Mouse (Mus musculus): Measurements from ENCODE around the gene Bax. TPM values are rescaled to one million over a fixed set of nuclear protein-coding genes. Genes with fewer than 3 reads are reported as not detected.

The Bax gene
- polyA plus RNA-seq (2012; rRNA removed), result 52.2 and 58.7 TPM in 2 replicates

GRCm38 (mm10) chr7:45466283-45467089 is at the start of gene Bax:
TSS of gene Bax (minus strand) at chr7:45466898.

GRCm38 (mm10) chr7:45509912-45510787 is 43.5 kb upstream of the Bax start, which contains the start of gene Nucb1:
TSS of gene Nucb1 (minus strand) at chr7:45510406.

GRCm38 (mm10) chr7:45488293-45489204 is 21.9 kb upstream of the Bax start, which contains the start of gene Dhdh:
TSS of gene Dhdh (minus strand) at chr7:45488805.

GRCm38 (mm10) chr7:45486761-45487415 is 20.2 kb upstream of the Bax start, which contains the start of gene Gm45808:
TSS of gene Gm45808 (minus strand) at chr7:45486811.

DNA sequence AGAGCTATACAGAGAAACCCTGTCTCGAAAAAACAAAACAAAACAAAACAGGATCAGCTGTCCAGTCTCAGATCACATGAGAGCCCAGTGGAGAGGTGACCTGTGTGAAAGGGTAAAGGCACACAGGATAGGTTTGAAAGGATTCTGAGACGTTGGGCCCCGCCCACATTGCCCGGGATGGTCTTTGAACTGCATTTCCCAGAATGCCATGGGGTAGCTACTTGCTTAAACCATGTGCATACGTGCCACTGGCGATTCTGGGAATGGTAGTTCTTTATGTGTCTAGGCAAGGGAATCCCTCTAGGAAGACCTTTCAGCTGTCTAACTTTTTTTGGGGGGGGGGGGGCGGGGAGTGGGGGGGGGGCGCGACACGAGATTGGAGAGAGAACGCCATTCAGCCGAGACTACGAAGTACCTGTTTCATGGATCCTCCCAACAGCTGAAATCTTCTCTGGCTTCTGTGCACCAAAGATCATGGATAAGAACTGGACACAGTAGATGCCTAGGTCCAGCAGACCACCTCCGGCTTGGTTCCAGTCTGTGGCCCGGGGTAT is 14.8 kb upstream of the Bax start, which contains the start of gene Tulp2:
Tulp2 (plus strand) TSS at position 504 of the 554 bp plus-strand sequence.

GRCm38 (mm10) chr7:45459564-45460140 is 7.0 kb downstream of the Bax start, which contains the start of gene Ftl1:
TSS of gene Ftl1 (minus strand) at chr7:45459884.

GRCm38 (mm10) chr7:45437521-45438276 is 29.0 kb downstream of the Bax start, which contains the start of gene Ruvbl2:
TSS of gene Ruvbl2 (minus strand) at chr7:45438096.

GRCm38 (mm10) chr7:45434203-45435015 is 32.3 kb downstream of the Bax start, which contains the start of gene Gys1:
TSS of gene Gys1 (plus strand) at chr7:45434844.

DNA sequence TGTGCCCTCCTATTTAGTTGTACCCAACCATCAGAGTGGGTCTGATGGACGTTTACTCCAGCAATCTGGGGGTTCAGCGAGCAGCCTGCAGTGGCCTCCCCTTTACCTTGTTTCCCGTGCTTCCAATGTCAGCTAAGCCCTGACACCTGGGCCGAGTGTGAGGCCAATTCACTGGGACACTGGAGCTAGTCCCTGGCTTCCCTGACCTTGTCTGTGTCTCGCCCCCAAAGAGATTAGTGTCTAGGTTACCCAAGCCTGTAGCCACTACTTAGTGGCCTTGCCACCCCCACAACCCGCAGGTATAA is 46.1 kb downstream of the Bax start, which contains the start of gene Lhb:
Lhb (plus strand) TSS at position 206 of the 305 bp plus-strand sequence.

DNA sequence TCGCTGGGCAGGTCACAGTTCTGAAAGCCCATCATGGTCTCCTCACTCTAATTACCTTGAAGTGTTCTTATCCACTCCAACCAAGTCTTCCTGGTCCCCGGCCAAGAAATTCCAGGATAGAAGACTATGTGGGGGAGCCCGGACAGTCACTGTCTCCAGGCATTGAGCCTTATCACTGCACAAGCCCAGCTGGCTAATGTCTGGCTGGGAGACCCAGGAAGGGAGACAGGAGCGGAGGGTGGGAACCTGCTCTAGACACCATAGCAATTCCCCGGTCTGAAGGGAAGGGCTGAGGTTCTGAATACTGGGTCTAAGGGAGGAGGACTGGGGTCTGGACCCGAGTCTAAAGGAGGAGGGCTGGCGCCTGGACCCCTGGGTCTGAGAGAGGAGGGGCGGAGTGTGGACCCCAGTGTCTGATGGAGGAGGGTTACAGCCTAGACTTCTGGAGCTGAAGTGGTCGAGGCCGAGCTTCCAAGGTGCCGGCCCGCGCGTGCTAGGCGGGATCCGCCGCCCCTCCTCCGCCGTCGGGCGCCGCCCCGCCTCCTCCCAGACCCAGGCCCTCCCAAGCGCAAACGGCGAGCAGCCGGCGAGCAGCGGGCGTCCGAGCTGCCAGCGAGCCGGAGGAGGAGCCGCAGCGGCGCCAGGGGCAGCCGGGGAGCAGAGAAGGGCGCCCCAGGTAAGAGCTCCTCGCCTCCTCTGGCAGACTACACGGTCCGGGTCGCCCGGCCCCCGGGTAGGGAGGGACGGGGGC is 53.4 kb downstream of the Bax start, which contains the start of gene Ntf5:
Ntf5 (plus strand) TSS at position 583 of the 751 bp plus-strand sequence.

Other genes with a start within 250 kb of the Bax start
- 8.7 and 11.7 TPM in 2 replicates for gene Cd37, start 227.8 kb downstream of the Bax start, polyA plus RNA-seq (2012; rRNA removed)
- 0.01 and 0.03 TPM in 2 replicates for gene Slc6a16, start 225.8 kb downstream of the Bax start, polyA plus RNA-seq (2012; rRNA removed)
- gene Slc6a21, start 189.4 kb downstream of the Bax start, polyA plus RNA-seq (2012; rRNA removed), result not detected in 2 replicates
- 0.95 and 1.2 TPM in 2 replicates for gene Trpm4, start 133.1 kb downstream of the Bax start, polyA plus RNA-seq (2012; rRNA removed)
- 0.06 and 0.76 TPM in 2 replicates for gene Hrc, start 131.6 kb downstream of the Bax start, polyA plus RNA-seq (2012; rRNA removed)
- gene Ppfia3, start 99.9 kb downstream of the Bax start, polyA plus RNA-seq (2012; rRNA removed), result 0.18 and 0.20 TPM in 2 replicates
- 0.31 and 0.34 TPM in 2 replicates for gene Lin7b, start 96.3 kb downstream of the Bax start, polyA plus RNA-seq (2012; rRNA removed)
- 208 and 214 TPM in 2 replicates for gene Snrnp70, start 71.2 kb downstream of the Bax start, polyA plus RNA-seq (2012; rRNA removed)
- gene Kcna7, start 61.2 kb downstream of the Bax start, polyA plus RNA-seq (2012; rRNA removed), result 0.01 TPM in 1 of 2 replicates, not detected in the other
- gene Ntf5, start 53.2 kb downstream of the Bax start, polyA plus RNA-seq (2012; rRNA removed), result 0.17 and 0.23 TPM in 2 replicates
- gene Lhb, start 46.1 kb downstream of the Bax start, polyA plus RNA-seq (2012; rRNA removed), result not detected in 2 replicates
- 2.8 and 2.9 TPM in 2 replicates for gene Gys1, start 32.1 kb downstream of the Bax start, polyA plus RNA-seq (2012; rRNA removed)
- 66.7 and 69.1 TPM in 2 replicates for gene Ruvbl2, start 28.8 kb downstream of the Bax start, polyA plus RNA-seq (2012; rRNA removed)
- gene Ftl1, start 7.0 kb downstream of the Bax start, polyA plus RNA-seq (2012; rRNA removed), result 1,332 and 1,795 TPM in 2 replicates
- 0.18 and 0.29 TPM in 2 replicates for gene Tulp2, start 15.0 kb upstream of the Bax start, polyA plus RNA-seq (2012; rRNA removed)
- gene Gm45808, start 19.9 kb upstream of the Bax start, polyA plus RNA-seq (2012; rRNA removed), result 0.06 TPM in 1 of 2 replicates, not detected in the other
- 2.0 and 2.2 TPM in 2 replicates for gene Dhdh, start 21.9 kb upstream of the Bax start, polyA plus RNA-seq (2012; rRNA removed)
- gene Nucb1, start 43.5 kb upstream of the Bax start, polyA plus RNA-seq (2012; rRNA removed), result 55.1 and 58.3 TPM in 2 replicates
- 112 and 129 TPM in 2 replicates for gene Ppp1r15a, start 59.4 kb upstream of the Bax start, polyA plus RNA-seq (2012; rRNA removed)
- gene Plekha4, start 59.4 kb upstream of the Bax start, polyA plus RNA-seq (2012; rRNA removed), result 0.75 and 0.86 TPM in 2 replicates
- 1.1 and 1.7 TPM in 2 replicates for gene Hsd17b14, start 88.0 kb upstream of the Bax start, polyA plus RNA-seq (2012; rRNA removed)
- 35.6 and 40.6 TPM in 2 replicates for gene Bcat2, start 103.3 kb upstream of the Bax start, polyA plus RNA-seq (2012; rRNA removed)
- gene Fgf21, start 148.6 kb upstream of the Bax start, polyA plus RNA-seq (2012; rRNA removed), result not detected in 2 replicates
- 0.01 TPM in 1 of 2 replicates, not detected in the other for gene Fut1, start 150.4 kb upstream of the Bax start, polyA plus RNA-seq (2012; rRNA removed)
- 0.09 and 0.10 TPM in 2 replicates for gene Izumo1, start 154.9 kb upstream of the Bax start, polyA plus RNA-seq (2012; rRNA removed)
- 2.0 and 2.2 TPM in 2 replicates for gene Rasip1, start 160.6 kb upstream of the Bax start, polyA plus RNA-seq (2012; rRNA removed)
- 0.37 and 0.43 TPM in 2 replicates for gene Mamstr, start 173.1 kb upstream of the Bax start, polyA plus RNA-seq (2012; rRNA removed)
- gene Fut2, start 199.5 kb upstream of the Bax start, polyA plus RNA-seq (2012; rRNA removed), result not detected in 2 replicates
- not detected in 2 replicates for gene Ntn5, start 217.1 kb upstream of the Bax start, polyA plus RNA-seq (2012; rRNA removed)
- 0.02 TPM in 1 of 2 replicates, not detected in the other for gene Sec1, start 227.5 kb upstream of the Bax start, polyA plus RNA-seq (2012; rRNA removed)
- 0.14 and 0.37 TPM in 2 replicates for gene Car11, start 232.9 kb upstream of the Bax start, polyA plus RNA-seq (2012; rRNA removed)
- gene Dbp, start 238.2 kb upstream of the Bax start, polyA plus RNA-seq (2012; rRNA removed), result 0.67 TPM in 2 replicates
- gene Rpl18, start 248.6 kb upstream of the Bax start, polyA plus RNA-seq (2012; rRNA removed), result 524 and 540 TPM in 2 replicates